Mouse (Mus musculus) layer of hippocampus, adult 9-10 months (tissue): ENCODE results near the gene Ppargc1a.

Experiments used
- DNase-seq: peaks from one replicate; pipeline ENCODE4 v3.0.0; 2022; ENCODE audit warnings: low spot score

Gene Ppargc1a

DNA sequence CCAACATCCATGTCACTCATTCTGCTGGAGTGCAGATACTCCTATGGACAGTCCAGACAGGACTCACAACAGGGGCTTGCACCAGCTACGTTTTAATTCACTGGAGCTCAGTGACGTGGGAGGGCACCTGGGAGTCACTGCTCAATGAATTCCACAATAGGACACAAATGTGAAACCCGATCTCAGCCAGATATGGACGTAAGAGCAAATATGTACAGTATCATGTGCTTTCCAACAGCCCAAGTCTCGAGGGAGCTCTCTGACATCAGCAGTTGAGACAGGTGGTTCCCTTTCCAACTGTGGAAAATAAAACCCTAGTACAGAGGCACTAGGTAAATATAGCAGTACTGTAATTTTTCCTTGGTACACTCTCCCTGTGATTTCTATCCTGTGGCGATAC is at the start of gene Ppargc1a:
TSS of gene Ppargc1a (minus strand) at position 68 of the 400 bp plus-strand sequence.
- no peak for DNase-seq

DNA sequence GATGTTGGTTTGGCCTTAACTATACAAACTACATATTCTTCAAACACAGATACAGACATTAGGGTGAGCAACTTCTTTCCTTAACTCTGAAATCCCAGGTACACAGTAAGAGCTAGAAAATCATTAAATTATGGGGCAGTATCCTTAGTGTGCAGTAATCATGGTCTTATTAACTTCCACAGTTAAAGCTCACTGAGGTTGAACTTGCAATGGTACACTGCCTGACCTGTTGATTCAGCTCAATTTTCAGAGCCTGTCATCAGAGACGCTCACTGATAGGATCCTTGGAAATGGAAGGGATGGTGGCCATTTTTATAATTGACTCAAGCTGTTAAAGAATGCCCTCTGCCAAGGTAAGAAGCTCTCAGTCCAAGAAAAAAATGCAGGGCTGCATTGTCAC is 49.4 kb upstream of the Ppargc1a start:
- DNase-seq: no peak

DNA sequence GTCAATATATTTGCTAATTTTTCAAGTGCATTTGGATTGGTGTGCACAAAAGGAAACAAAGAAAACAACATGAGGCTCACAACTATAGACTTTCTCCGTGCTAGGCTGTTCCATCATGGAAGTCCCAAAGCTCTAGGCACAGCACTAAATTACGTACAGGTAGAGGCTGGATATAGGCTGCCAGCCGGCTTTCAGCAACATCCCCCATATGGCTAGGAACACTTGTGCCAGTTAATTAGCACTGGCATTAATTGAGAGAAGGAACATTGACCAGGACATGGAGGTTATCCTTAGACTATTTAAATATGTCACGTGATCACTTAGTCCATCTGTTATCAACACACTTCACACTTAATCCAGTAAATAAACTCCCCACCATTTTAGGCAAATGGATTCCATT is 44.5 kb upstream of the Ppargc1a start:
- DNase-seq: no peak

DNA sequence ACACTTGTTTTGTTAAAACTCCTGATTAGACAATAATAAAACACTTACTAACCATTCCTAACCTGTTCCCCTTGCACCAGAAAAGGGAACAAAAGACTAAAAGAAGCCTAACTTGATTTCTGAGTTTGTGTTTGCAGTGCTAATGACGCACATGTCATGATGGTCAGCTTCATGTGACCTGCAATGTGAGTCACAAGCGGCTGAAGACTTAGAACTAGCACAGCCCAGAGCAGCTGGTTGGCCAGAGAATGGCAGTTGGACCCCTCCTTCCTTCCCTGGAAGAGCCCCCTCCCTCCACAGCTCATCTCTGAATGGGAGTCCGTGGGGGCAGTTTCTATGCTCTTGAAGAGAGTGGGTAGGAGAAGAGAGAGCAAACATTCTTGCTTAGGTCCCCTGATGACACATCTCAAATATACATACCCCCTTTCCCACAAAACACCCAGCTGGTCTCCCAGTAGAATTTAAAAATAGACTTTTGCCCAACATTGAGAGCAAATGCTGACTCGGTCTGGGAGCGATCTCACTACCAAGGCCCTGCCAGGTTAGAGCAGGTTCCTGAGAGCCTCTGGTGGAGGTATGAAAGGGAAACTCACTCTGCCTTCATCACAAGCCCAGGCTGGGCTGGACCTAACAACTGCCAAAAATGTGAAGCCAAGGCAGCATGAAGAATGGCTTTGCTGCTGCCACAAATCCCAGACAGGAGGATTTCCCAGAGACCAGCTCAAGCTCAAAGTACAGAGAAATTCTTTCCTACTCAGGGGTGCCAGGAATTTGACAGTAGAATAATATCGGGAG is 40.4 kb upstream of the Ppargc1a start:
- DNase-seq: no peak

DNA sequence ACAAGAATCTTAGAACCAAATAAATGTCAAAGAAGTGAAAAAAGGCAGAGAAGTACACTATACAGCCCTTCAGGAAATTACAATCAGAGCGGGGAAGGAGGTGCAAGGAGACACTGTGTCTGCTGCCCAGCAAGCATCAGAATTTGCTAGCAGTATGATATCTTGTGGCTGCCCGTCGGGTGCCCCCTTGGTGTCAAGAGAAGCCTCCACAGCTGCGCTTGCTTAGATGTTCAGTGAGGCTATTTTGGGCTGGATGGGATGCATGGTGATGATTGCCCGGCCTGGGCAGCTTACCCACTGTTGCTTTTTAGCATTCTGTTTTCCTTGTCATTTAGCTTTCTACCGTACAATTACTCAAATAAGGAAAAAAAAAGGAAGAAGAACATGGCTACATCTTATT is 32.0 kb upstream of the Ppargc1a start:
- no peak for DNase-seq

DNA sequence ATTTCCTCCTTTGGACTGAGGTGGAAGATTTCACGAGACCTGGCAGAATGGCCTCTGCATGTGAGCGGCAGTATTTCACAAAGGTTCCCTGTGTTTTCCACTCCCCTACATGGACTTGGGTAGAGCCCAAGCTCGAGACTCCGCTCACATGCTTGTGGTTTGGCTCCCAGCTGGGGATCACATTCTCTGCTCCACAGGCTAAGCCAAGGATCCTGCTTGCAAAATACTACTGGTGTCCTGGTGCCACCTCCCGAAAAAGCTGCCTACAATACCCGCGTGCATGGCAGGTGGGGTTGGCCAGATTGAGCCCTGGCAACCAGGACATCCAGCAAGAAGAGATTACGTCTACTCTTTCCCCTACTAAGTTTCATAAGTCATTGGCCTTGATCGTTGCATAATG is 28.1 kb upstream of the Ppargc1a start:
- no peak for DNase-seq

DNA sequence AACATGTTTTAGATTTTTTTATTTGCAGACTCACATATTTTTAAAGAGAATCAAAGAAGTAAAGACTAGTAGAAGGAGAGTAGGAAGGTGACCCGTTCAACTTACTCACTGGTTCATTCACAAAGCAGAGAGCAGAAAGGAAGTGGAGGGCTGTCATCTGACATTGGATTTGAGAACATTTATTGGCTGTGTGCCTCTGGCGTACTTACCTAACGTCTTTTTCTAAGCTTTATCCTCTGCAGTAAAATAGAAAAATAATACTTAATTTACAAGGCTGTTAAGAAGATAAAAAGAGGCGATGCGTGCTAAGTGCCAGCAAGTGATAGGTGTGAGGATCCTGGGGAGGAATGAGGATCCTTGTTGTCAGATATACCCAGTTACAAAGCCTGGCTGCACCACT is 24.7 kb upstream of the Ppargc1a start:
- no peak for DNase-seq

DNA sequence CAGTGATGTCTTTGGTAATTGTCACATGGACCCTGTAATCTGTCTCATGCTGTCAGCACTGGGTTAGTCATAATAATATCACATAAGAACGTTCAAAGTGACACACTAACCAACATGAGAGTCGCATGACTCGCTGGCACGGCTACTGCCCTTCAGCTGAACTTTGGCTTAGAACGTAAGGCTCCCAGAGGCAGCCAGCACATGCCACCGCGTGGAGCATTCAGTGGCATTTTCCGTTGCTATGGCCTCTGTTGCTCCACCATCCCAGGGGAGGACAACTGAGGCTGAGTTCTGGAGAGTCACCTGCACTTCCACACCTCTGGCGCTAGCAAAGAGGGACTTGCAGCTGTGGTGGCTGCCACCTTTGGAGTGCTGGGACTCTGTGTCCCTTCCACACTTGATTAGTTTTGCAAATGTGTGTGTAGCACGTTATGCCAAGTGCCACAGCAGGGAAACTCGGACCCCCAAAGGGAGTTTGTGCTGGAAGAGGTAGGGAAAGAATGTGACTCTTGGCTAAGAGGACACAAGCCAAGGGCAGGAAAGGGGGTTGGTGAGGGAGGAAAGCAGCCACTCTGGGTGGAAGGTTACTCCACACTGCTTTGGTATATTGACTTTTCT is 24.1 kb upstream of the Ppargc1a start:
- no peak for DNase-seq

DNA sequence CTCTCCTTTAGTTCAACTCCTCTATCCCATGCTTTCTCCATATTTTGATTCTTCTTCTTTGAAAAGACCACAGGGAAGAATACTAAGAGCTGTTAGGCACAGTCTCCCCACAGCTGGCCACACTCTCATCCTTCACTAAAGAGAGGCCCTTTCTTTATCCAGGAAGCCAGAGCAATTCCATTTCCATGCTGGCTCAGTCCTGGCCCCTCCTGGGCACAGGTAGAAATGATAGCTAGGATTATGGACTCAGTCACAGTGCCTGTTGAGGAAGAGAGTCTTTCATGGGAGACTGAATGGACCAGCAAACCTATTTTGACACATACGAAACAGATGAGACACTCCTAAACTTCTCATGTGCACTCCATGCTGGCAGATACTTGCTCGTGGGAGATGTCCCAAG is 18.7 kb upstream of the Ppargc1a start:
- DNase-seq: no peak

DNA sequence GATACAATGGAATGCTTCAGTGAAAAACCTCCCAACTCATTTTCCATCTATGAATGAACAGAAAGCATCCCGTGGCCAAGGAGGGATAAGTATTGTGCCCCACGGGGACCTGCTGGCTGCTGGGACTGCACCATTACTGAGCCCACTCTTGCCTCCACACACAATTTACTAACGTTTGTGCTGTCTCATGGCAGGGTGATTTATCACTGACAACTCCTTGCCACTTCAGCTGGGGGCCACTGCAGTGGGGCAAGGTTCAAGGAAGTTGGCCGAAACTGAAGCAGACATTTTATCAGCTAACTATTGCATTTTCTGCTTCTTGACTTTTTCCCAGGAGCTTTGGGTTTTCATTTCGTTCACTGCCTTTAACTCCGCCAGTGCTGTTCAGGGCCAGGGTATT is 17.5 kb upstream of the Ppargc1a start:
- no peak for DNase-seq

DNA sequence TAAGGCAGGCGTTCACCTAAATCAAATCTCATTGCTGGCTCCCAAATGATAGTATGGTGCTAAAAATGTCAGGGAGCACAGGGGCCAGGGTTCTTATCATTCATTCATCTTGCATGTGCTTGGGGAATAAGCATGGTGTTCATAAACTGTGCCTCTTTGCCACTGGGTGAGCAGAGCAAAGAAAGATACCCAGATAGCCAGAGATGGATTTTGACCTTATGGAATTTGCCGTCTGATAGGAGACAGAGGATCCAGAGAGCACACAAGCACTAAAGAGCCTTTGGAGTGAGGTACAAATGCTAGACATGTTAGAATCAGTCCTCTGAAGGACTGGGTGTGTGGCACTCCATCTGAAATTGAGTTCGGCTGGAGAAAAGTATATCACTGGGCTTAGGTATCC is 16.7 kb upstream of the Ppargc1a start:
- DNase-seq: no peak

DNA sequence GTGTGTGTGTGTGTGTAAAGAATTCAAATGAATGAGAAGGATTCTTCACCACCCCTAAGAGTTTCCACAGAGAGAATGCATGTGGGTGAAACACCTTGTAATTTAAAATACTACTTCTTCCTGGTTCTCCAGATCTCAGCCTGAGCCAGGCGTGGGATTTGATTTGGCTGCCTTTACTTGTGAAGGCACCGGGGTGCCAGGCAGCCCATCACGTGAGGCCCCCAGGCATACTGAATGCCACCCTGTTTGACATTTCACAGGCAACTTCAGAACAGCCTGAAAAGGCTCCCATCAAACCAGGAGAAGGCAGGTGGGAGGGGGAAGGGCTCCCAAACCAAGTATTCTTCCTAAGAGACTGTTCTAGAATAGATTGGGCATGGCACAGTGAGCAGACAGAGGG is 16.1 kb upstream of the Ppargc1a start:
- no peak for DNase-seq

DNA sequence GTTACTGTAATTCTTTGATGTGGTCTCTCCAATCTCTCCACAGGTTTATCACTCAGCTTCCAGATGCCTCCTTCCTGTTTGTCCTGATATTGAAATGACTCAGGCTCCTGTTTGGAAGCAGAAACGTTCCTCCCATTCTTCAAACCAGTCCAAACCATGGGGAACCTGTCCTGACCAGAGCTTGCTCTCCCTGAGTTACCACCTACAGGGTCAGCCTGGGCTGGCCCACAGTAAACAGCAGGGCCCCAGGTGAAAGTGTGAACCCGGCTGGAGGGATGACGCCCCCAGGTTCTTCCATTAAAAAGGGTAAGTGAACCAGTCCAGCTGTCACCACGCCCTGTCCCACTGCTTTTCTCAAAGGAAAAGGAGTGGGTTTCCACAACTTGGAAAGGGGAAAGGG is 15.5 kb upstream of the Ppargc1a start:
- no peak for DNase-seq

DNA sequence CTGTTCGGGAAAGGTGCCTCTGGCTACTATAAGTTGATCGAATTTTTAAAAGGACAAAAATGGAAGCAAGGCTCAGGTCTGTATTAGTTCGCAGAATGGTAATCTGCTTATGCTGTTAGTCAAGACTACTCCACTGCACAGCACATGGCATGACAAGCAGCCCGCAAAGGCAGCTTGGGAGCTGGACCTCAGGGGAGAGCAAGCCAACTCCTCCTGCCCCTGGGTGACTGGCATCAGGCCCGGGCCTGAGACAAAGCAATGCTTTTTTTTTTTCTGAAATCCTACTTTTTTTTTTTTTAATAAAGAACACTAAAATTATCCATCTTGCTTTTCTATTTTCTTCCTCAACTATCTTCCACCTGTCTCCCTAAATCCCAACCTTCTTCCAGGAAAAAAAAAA is 15.1 kb upstream of the Ppargc1a start:
- DNase-seq: no peak

DNA sequence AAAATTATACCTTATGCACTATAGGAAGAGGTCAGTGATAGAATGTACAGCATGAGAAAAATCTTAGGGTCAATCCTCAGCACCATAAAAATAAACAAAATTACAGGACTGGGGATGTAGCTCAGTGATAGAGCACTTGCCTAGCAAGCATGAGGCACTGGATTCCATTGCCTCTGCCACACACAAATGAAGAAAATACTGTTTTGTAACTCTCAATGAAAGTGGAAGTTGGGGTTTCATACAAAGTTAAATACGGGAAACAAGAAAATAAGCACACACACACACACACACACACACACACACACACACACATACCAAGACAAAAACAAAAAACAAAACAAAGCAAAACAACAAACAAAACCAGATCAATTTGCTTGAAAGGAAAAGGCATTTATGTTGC is 10.1 kb upstream of the Ppargc1a start:
- DNase-seq: no peak

DNA sequence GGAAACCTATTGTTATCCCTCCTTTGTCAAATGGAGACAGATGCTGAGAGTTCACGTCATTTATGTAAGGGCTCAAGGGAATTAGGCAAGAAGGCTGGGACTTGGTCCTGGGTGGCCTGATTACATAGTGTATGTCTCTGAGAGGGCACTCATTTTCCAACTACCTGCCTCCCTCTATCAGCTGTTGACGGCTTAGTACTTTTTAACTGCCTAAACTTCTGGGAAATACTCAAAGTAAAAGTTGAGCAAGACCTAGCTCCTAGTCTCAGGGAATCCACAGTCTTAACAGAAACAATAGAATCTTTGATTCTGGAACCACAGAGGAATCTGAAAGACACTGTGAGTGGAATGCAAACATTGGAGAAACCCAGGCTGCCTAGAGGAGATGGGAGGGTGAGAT is 6.2 kb upstream of the Ppargc1a start:
- DNase-seq: no peak

DNA sequence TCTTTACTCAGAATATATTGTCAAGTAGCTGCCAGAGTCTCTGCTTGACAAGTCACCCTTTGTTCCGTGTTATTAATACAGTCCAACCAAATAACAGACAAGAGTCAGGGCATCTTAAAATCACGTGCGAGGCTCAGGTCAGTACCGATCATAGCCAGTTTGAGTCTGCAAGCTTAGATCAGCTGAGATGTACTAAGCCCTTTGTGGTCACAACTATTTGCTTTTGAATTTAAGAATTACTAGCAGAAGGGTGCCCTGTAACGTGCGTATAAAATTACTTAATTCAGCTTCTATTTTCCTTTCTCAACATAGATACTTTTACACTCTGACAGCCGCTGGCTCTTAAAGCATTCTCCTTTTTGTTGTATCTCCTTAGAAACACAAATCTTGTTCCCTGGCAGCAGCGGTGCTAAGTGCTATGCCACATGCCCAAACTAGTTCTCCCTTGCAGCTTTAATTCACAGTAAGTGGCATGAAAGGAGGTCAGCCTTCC is 718 bp upstream of the Ppargc1a start:
- DNase-seq: no peak

DNA sequence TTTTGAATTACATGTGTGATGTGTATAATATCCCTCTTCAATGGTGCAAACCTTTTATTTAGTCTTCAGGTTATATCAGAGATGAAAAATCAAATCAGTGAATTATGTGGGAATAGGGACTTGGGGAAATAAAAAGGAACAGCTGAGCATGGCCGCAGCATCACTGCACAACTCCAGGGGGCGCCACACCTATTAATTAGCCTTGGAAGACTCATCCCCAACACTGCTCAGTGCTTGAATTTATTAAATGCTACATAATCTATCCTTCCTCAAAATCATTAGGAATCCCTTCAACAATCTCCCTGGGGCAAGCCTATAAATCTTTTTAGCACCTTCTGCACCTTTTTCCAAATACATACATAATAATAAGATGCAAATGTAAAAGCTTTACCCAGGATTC is 1.9 kb downstream of the Ppargc1a start:
- DNase-seq: no peak

DNA sequence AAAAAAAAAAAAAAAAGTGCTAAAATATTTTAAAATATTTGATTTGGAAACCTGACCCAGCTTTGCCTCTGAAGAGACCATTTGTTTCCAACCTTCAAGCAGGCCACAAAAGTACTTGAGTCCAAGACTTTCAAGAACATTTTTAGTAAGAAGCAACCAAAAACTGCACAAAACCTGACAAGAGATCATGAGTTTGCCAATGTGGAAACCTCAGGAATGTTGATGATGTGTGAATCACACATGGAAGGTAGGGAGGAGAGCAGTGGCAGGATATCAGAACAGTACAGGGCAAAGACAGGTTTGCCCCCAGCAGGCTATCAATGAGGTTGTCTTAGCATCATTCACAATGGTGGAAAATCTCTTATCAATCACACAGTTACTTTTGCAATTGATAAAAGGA is 2.5 kb downstream of the Ppargc1a start:
- no peak for DNase-seq

DNA sequence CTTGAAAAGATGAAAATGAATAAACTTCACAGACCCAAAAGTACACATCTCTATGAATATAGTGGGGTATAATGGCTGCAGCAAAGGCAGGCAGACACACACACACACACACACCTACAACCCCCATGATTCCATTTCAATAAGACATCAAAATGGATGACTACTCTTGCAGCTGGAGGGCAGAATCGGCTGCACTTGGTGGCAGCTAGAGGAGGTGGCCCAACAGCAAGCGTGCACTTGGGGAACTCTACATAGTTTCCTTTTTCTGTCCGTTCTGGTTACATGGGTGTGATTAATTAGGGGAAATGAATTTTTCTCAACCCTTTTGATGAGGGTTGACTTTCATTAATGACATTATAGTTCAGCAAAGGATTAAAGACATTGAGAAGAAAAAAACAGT is 4.0 kb downstream of the Ppargc1a start:
- no peak for DNase-seq

DNA sequence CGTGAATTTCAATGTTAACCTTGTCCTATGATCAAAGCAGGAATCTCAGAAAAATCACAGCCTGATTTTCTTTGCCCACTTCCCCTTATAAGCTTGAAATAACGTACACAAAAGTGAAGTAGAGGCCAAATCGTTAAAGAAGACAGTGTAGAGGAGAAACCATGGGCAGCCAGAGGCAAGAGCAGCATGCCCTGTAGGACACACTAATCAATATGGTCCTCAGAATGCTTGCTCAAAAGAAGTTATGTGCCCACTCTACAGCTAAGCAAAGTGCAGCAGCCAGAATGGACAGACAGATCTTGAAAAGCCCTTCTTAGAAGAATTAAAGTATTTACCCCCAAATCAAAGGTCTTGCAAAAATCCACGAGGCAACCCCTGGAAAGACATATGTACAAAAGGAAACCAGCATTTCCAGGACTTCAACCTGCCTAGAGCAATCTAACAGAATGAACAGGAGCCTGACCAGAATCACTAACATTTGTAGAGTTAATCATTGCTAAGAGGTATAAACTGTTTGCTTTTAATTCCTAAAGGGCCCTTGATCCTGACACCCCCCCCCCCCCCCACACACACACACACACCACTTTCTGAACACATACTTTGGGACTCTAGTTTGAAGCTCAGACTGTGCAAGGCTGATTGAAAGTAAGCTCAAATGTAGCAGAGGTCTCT is 9.8 kb downstream of the Ppargc1a start:
- no peak for DNase-seq

DNA sequence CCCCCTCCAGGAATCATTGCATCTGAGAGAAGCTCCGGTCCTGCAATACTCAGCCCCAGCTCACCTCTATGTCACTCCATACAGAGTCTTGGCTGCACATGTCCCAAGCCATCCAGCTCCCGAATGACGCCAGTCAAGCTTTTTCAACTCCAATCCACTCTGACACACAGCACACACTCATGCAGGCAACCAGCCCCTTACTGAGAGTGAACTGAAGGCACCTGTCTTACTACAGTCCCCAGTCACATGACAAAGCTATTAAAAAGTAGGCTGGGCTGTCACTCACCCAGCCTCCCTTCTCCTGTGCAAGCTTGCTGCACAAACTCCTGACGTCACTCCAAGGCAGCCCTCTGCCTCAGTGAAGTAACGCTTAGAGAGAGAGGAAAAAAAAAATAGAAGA is 13.9 kb downstream of the Ppargc1a start:
- no peak for DNase-seq

DNA sequence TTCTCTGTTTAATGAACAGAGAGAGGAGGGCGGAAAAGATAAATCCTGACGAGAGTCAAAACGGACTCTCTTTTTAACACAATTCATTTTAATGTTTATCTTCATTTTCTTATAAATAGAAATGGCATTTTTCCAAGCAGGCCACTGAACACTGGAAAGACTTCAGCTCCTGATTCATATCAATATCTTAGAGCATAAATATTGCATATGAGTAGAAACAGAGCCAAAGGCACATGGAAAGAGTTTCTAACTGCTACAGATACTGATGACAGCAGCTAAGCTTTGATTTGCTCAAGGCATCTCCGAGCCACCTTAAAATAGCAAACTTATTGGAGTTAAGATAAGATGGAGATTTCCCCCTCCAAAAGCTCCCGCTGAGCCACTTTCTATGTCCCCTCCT is 14.3 kb downstream of the Ppargc1a start:
- DNase-seq: no peak
